Mouse (Mus musculus) forebrain, embryonic 13.5 days (tissue): Measurements from ENCODE around the gene Tinagl1. TPM values are rescaled to one million over a fixed set of nuclear protein-coding genes. Genes with fewer than 3 reads are reported as not detected.

ENCODE experiments used
- ATAC-seq: fragments of 200-750 bp; cut with Nextera tagmentation; 2 replicates; pipeline ENCODE4 v1.8.0; 2017
- H3K27ac ChIP-seq: fragments of 300-500 bp; sonication (generic); 2 replicates; pipeline ENCODE4 v1.5.1; 2015; ENCODE audit warnings: inconsistent platforms, mild to moderate bottlenecking, moderate library complexity
- H3K27me3 ChIP-seq: fragments of 300-500 bp; sonication (generic); 2 replicates; pipeline ENCODE4 v1.6.1; 2015; ENCODE audit warnings: mild to moderate bottlenecking, inconsistent platforms
- H3K36me3 ChIP-seq: fragments of 300-500 bp; sonication (generic); 2 replicates; pipeline ENCODE4 v1.6.1; 2015; ENCODE audit warnings: mild to moderate bottlenecking, inconsistent platforms; ENCODE audit not compliant: poor library complexity, severe bottlenecking
- H3K4me1 ChIP-seq: fragments of 300-500 bp; sonication (generic); 2 replicates; pipeline ENCODE4 v1.6.1; 2015; ENCODE audit warnings: inconsistent platforms
- H3K4me2 ChIP-seq: fragments of 300-500 bp; sonication (generic); 2 replicates; pipeline ENCODE4 v1.6.1; 2015; ENCODE audit warnings: inconsistent platforms, mild to moderate bottlenecking, moderate library complexity
- H3K4me3 ChIP-seq: fragments of 300-500 bp; sonication (generic); 2 replicates; pipeline ENCODE4 v1.5.1; 2015; ENCODE audit warnings: mild to moderate bottlenecking, inconsistent platforms
- H3K9ac ChIP-seq: fragments of 300-500 bp; sonication (generic); 2 replicates; pipeline ENCODE4 v1.6.1; 2015; ENCODE audit warnings: mild to moderate bottlenecking, inconsistent platforms
- H3K9me3 ChIP-seq: fragments of 300-500 bp; sonication (generic); replicated peaks from 2 replicates; pipeline ENCODE4 v1.6.1; 2016; ENCODE audit warnings: inconsistent platforms
- WGBS: fragments of 180-500 bp; shearing (Covaris S2); methylation state at CpG from one replicate; pipeline ENCODE4 v1.1.7; 2015; 5-methylcytosine and 5-hydroxymethylcytosine counted together
- polyA plus RNA-seq: library from polyadenylated mRNA; unstranded; fragments of >200 nt; fragmentation: Nextera tagmentation; extraction: Ambion mirVana; gene quantifications from 2 replicates; pipeline ENCODE4 v1.2.1, GENCODE M21; 2015

Tinagl1 gene
- polyA plus RNA-seq, 1 experiment from 2014 or later = 2.6 TPM

- H3K4me1 ChIP-seq = peaks cover 24% of the 10 kb centered on the region
- no peak overlapping the region for H3K27ac ChIP-seq
- no peaks in the 10 kb centered on the region for H3K36me3 ChIP-seq
- no peak for ATAC-seq
- H3K9ac ChIP-seq = no peak overlapping the region
- no peak overlapping the region for H3K4me3 ChIP-seq
- H3K27me3 ChIP-seq = peaks cover 50% of the 10 kb centered on the region
- no peak overlapping the region for H3K4me2 ChIP-seq
- 76% methylated on average over 18 of the region's 18 CpGs for WGBS
- H3K9me3 ChIP-seq = no peaks in the 10 kb centered on the region
These were observed 8.9 kb downstream of the Tinagl1 start for GRCm38 (mm10) chr4:130166061-130166460.

- Histone ChIP-seq H3K27me3 (peaks cover 56% of the 10 kb centered on the region), H3K9ac (no peak overlapping the region), H3K9me3 (no peaks in the 10 kb centered on the region), H3K27ac (no peak overlapping the region), H3K4me3 (no peak overlapping the region), H3K4me1 (peaks cover 24% of the 10 kb centered on the region), H3K36me3 (no peaks in the 10 kb centered on the region), H3K4me2 (no peak overlapping the region)
- ATAC-seq = no peak
- 73% methylated on average over 6 of the region's 6 CpGs for WGBS
These were observed 10.8 kb downstream of the Tinagl1 start for GRCm38 (mm10) chr4:130164121-130164520.

- peak overlapping the region; percentile 26; the same call in 1 of the 2 replicates for H3K9ac ChIP-seq
- peaks cover 59% of the 10 kb centered on the region for H3K27me3 ChIP-seq
- no peak for ATAC-seq
- peak overlapping the region; percentile 35 for H3K4me2 ChIP-seq
- peaks cover 20% of the 10 kb centered on the region for H3K4me1 ChIP-seq
- H3K4me3 ChIP-seq = 0 out of 2 replicates have a peak overlapping the region, but pooled peaks have one; percentile 4
- no peaks in the 10 kb centered on the region for H3K9me3 ChIP-seq
- 5% methylated on average over 20 of the region's 20 CpGs for WGBS
- H3K27ac ChIP-seq = no peak overlapping the region
- H3K36me3 ChIP-seq = no peaks in the 10 kb centered on the region
These were observed 11.5 kb downstream of the Tinagl1 start for GRCm38 (mm10) chr4:130163391-130163861.

DNA sequence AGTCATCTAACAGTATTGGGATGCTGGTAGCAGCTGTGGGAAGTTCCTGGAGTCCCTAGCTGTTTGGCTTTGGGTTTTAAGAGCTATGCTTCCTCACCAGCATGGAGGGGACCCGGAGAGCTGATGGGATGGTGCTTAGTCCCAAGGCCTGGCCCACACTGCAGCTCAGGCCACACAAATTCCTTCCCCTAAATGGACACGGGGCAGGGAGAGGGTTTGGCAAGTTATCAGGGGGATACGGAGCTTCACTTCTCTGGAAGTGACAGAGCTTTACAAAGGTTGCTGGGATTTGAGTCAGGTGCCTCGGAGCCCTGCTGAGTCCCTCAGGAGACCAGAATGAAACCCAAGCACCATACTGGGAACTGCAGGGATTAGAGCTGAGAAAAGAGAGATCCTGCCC, 13.6 kb downstream of the Tinagl1 start:
- H3K36me3 ChIP-seq = no peaks in the 10 kb centered on the region
- H3K4me3 ChIP-seq = no peak overlapping the region
- no peak for ATAC-seq
- no peak overlapping the region for H3K4me2 ChIP-seq
- WGBS = 20% methylated on average over 4 of the region's 4 CpGs
- H3K4me1 ChIP-seq = peaks cover 12% of the 10 kb centered on the region
- peaks cover 51% of the 10 kb centered on the region for H3K27me3 ChIP-seq
- no peak overlapping the region for H3K9ac ChIP-seq
- no peaks in the 10 kb centered on the region for H3K9me3 ChIP-seq
- no peak overlapping the region for H3K27ac ChIP-seq

DNA sequence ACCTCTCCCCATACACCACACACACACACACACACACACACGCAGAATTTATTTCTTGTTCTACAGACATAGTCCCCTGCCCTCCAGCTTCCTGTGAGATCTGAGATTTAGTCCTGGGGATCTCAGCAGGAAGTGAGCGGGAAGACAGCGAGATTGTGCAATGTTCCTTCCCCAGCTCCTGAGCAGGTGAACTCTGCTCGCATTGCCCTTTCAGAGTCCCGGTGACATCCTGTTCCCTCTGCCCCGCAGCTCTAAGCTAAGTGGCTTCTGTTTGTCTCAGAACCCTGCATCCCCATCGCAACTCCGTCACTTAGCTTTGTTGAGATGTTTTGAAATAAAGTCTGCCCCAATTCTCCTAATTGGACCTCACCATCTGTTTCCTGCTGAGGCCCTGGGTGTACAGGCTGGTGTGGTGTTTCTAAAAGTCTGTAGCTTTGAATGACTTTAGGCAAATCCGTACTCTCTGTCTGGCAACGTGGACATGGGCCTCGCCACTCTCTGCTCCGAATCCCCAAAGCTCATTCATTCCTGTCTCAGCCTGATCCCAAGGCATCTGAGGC, 18.0 kb downstream of the Tinagl1 start:
- Histone ChIP-seq H3K27me3 (peaks cover 32% of the 10 kb centered on the region), H3K4me2 (no peak overlapping the region), H3K4me3 (no peak overlapping the region), H3K27ac (no peak overlapping the region), H3K36me3 (no peaks in the 10 kb centered on the region), H3K4me1 (no peaks in the 10 kb centered on the region), H3K9ac (no peak overlapping the region), H3K9me3 (no peaks in the 10 kb centered on the region)
- WGBS = 75% methylated on average over 12 of the region's 12 CpGs
- no peak for ATAC-seq

DNA sequence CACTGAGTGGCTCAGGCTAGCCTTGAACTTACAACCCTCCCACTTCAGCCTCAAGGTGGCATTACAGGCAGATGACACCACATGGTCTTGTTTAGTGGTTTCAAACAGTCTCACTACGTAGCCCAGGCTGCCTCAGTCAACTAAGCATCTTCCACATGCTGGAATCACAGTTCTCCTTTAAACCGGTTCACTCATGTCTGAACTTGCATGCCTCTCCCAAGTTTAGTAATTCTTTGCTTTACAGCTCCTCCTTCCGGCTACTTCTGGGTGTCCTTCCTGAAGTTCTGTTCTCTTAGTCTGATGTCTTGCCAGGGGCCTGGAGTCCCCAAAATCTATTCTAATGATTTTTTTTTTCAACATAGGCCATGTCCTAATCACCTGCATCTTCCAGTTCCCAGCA, 20.7 kb downstream of the Tinagl1 start:
- no peak overlapping the region for H3K4me2 ChIP-seq
- ATAC-seq = no peak
- no peak overlapping the region for H3K4me3 ChIP-seq
- H3K27me3 ChIP-seq = peaks cover 29% of the 10 kb centered on the region
- no peaks in the 10 kb centered on the region for H3K36me3 ChIP-seq
- 80% methylated on average over 3 of the region's 3 CpGs for WGBS
- H3K9me3 ChIP-seq = no peaks in the 10 kb centered on the region
- no peak overlapping the region for H3K27ac ChIP-seq
- no peak overlapping the region for H3K9ac ChIP-seq
- H3K4me1 ChIP-seq = no peaks in the 10 kb centered on the region

GRCm38 (mm10) chr4:130148405-130148804, 26.5 kb downstream of the Tinagl1 start:
- Histone ChIP-seq H3K27me3 (peaks cover 15% of the 10 kb centered on the region), H3K4me1 (no peaks in the 10 kb centered on the region), H3K4me2 (no peak overlapping the region), H3K27ac (no peak overlapping the region), H3K4me3 (no peak overlapping the region), H3K9ac (no peak overlapping the region), H3K36me3 (no peaks in the 10 kb centered on the region), H3K9me3 (no peaks in the 10 kb centered on the region)
- WGBS = 86% methylated on average over 10 of the region's 10 CpGs
- no peak for ATAC-seq

DNA sequence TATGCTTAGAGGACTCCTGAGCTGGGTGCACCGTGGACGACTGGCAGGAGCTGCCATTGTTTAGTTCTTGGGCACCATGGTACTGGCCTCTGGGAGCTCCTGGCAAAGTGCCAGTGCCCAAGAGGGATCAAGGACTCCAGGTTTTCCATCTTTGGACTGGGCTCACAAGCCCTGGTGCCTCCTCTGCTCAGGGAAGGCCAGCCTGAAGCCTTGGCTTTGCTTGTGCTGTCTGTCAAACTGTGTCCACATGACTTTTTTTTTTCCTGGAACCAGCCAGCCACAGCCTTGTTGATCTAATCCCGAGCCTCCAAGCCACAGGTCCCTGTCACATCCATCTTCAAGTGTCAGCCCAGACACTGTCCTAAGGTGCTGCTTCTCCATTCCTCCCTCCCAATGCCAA, 33.1 kb downstream of the Tinagl1 start:
- Histone ChIP-seq H3K9me3 (no peaks in the 10 kb centered on the region), H3K4me1 (peaks cover 21% of the 10 kb centered on the region), H3K27me3 (peaks cover 55% of the 10 kb centered on the region), H3K27ac (no peak overlapping the region), H3K36me3 (no peaks in the 10 kb centered on the region), H3K9ac (no peak overlapping the region), H3K4me3 (no peak overlapping the region), H3K4me2 (no peak overlapping the region)
- 51% methylated on average over 3 of the region's 3 CpGs for WGBS
- no peak for ATAC-seq

DNA sequence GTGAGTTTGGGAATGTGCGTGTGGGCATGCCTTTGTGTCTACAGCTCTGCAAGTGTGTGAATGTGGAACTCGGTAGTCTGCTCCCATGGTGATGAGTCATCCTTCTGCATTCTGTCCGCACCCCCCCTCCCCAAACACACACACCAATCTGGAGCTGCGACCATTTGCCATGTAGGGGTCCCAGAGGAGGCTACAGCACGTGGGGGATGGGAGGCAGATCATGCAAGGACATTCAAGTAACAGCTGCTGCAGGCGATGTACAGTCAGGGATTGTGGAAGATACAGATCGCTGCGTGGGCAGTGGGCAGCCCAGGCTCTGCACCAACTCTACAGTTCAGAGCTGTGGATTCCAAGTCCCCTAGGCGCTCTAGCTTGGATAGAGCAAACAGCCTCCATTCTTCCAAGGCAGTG, 33.9 kb downstream of the Tinagl1 start:
- Histone ChIP-seq H3K4me3 (no peak overlapping the region), H3K9me3 (no peaks in the 10 kb centered on the region), H3K4me1 (peaks cover 21% of the 10 kb centered on the region), H3K27me3 (peaks cover 62% of the 10 kb centered on the region), H3K27ac (no peak overlapping the region), H3K36me3 (no peaks in the 10 kb centered on the region), H3K9ac (peak overlapping the region; percentile 19; the same call in 1 of the 2 replicates), H3K4me2 (no peak overlapping the region)
- no peak for ATAC-seq
- whole genome bisulfite sequencing = 61% methylated on average over 9 of the region's 9 CpGs

- peaks cover 62% of the 10 kb centered on the region for H3K27me3 ChIP-seq
- no peaks in the 10 kb centered on the region for H3K36me3 ChIP-seq
- peak within 1 kb of the TSS; percentile 43 for H3K4me3 ChIP-seq
- no peak for ATAC-seq
- no peak within 1 kb of the TSS for H3K27ac ChIP-seq
- WGBS = under 1% methylated on average over 14 of the region's 15 CpGs
- no peaks in the 10 kb centered on the region for H3K9me3 ChIP-seq
- H3K4me2 ChIP-seq = peak within 1 kb of the TSS; percentile 88
- H3K9ac ChIP-seq = peak within 1 kb of the TSS; percentile 62
- H3K4me1 ChIP-seq = peaks cover 21% of the 10 kb centered on the region
These were observed 35.8 kb downstream of the Tinagl1 start, which contains the start of gene Hcrtr1 for GRCm38 (mm10) chr4:130139214-130139492. Gene Hcrtr1, minus strand, starts transcription at chr4:130139359.

DNA sequence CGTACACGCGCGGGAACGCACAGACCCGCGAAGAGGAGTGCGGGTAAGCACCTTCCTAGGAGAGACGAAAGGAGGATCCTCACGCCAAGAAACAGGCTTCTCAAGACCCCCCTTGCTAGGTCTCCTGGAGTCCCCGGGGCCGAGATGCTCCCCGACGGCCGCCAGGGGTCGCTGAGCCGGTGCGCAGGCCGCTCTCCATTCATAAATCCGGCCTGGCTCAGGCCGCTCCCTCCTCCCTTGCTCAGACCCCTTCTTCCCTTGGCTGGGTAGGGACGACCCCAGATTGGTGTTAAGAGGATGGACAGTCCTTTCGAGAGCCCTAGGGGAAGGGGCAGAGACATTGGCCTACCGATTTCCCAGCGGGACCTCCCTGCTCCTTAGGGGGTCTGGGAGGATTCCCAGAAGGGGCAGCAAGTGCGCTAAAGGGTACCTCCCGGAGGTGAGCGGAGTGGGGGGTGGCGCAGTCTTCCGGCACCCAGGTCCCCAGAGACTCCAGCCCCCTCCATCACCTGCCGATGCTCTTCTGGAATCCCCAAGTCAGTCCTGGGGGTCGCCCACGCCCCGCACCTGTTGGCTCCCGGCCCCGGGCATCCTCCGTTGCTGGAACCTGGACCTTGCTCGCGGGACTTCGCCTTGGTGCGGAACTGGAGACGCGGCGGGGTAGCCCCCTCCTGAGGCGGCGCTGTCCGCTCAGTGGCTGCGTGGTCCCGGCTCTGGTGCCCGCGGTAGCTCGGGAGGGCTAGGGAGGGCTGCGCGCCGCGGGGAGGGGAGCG, 36.3 kb downstream of the Tinagl1 start:
- no peak overlapping the region for H3K27ac ChIP-seq
- H3K4me3 ChIP-seq = peak overlapping the region; percentile 43
- no peaks in the 10 kb centered on the region for H3K9me3 ChIP-seq
- H3K4me1 ChIP-seq = peaks cover 21% of the 10 kb centered on the region
- ATAC-seq = peak; percentile 86
- peak overlapping the region; percentile 62 for H3K9ac ChIP-seq
- H3K4me2 ChIP-seq = peak overlapping the region; percentile 88
- peaks cover 62% of the 10 kb centered on the region for H3K27me3 ChIP-seq
- no peaks in the 10 kb centered on the region for H3K36me3 ChIP-seq
- WGBS = under 1% methylated on average over 52 of the region's 57 CpGs

- no peak for ATAC-seq
- no peak overlapping the region for H3K9ac ChIP-seq
- no peak overlapping the region for H3K4me2 ChIP-seq
- H3K4me1 ChIP-seq = 0 out of 2 replicates have a peak, but pooled peaks cover 4% of the 10 kb centered on the region
- H3K36me3 ChIP-seq = 0 out of 2 replicates have a peak, but pooled peaks cover 2% of the 10 kb centered on the region
- no peak overlapping the region for H3K4me3 ChIP-seq
- no peaks in the 10 kb centered on the region for H3K9me3 ChIP-seq
- no peak overlapping the region for H3K27ac ChIP-seq
- peaks cover 23% of the 10 kb centered on the region for H3K27me3 ChIP-seq
- 59% methylated on average over 6 of the region's 6 CpGs for WGBS
These were observed 41.5 kb downstream of the Tinagl1 start for GRCm38 (mm10) chr4:130133399-130133798.
